Mouse (Mus musculus) erythroblast, adult 5-6 weeks (primary cell): Measurements from ENCODE around the gene Arid2. TPM values are rescaled to one million over a fixed set of nuclear protein-coding genes. Genes with fewer than 3 reads are reported as not detected.
"Not testable (repeated sequence)": the region's sequence is repeated elsewhere in the genome, so short reads cannot be mapped to it uniquely, and the experiment has no call there.

Experiments used
- ATAC-seq: replicated peaks from 2 replicates; pipeline ENCODE4 v1.8.0; 2016; ENCODE audit warnings: moderate number of reproducible peaks, mild to moderate bottlenecking, moderate TSS enrichment, inconsistent platforms; ENCODE audit not compliant: poor library complexity, low FRiP score, severe bottlenecking
- total RNA-seq, 2 experiments: library from RNA; stranded (forward) in 1 of 2; stranded (reverse) in 1 of 2; fragments of 150-400 nt in 1 of 2; fragments of 200-764, 138-1000 nt in 1 of 2; gene quantifications; 2 replicates each; pipeline versions ENCODE4 v1.2.3 to v1.2.4; 2015 to 2017; ENCODE audit warnings: low replicate concordance in 2 of 2

The Arid2 gene
- total RNA-seq (2015; ENCODE audit: low replicate concordance) (35.9 and 39.0 TPM in 2 replicates), total RNA-seq (2017; ENCODE audit: low replicate concordance) (32.6 and 35.7 TPM in 2 replicates)

- no peak for ATAC-seq
Observed at GRCm38 (mm10) chr15:96287369-96287975, at the start of gene Arid2. Gene Arid2 (plus strand): TSS chr15:96287518.

- ATAC-seq: no peak
Observed at GRCm38 (mm10) chr15:96238071-96238470, 49.2 kb upstream of the Arid2 start.

- no peak for ATAC-seq
Observed at GRCm38 (mm10) chr15:96244171-96244570, 43.1 kb upstream of the Arid2 start.

- not testable (repeated sequence) for ATAC-seq
Observed at GRCm38 (mm10) chr15:96244715-96245114, 42.6 kb upstream of the Arid2 start.

GRCm38 (mm10) chr15:96253827-96254226, 33.5 kb upstream of the Arid2 start:
- no peak for ATAC-seq

GRCm38 (mm10) chr15:96254356-96254755, 33.0 kb upstream of the Arid2 start:
- ATAC-seq: no peak

- ATAC-seq: no peak
Observed at GRCm38 (mm10) chr15:96257781-96258180, 29.5 kb upstream of the Arid2 start.

- no peak for ATAC-seq
Observed at GRCm38 (mm10) chr15:96264614-96265013, 22.7 kb upstream of the Arid2 start.

GRCm38 (mm10) chr15:96267933-96268332, 19.4 kb upstream of the Arid2 start:
- ATAC-seq: no peak

- ATAC-seq: no peak
Observed at GRCm38 (mm10) chr15:96268610-96269009, 18.7 kb upstream of the Arid2 start.

GRCm38 (mm10) chr15:96269402-96269801, 17.9 kb upstream of the Arid2 start:
- ATAC-seq: no peak

GRCm38 (mm10) chr15:96270272-96270880, 16.9 kb upstream of the Arid2 start:
- ATAC-seq: no peak

- no peak for ATAC-seq
Observed at GRCm38 (mm10) chr15:96272356-96272755, 15.0 kb upstream of the Arid2 start.

GRCm38 (mm10) chr15:96274341-96274740, 13.0 kb upstream of the Arid2 start:
- ATAC-seq: 0 out of 2 replicates have a peak, but pooled peaks have one; percentile 19

- ATAC-seq: no peak
Observed at GRCm38 (mm10) chr15:96275198-96275597, 12.1 kb upstream of the Arid2 start.

GRCm38 (mm10) chr15:96275810-96276493, 11.4 kb upstream of the Arid2 start:
- peak; percentile 73 for ATAC-seq

GRCm38 (mm10) chr15:96277061-96277460, 10.3 kb upstream of the Arid2 start:
- ATAC-seq: no peak

- no peak for ATAC-seq
Observed at GRCm38 (mm10) chr15:96281236-96281635, 6.1 kb upstream of the Arid2 start.

GRCm38 (mm10) chr15:96283141-96283540, 4.2 kb upstream of the Arid2 start:
- ATAC-seq: no peak

GRCm38 (mm10) chr15:96283920-96284431, 3.3 kb upstream of the Arid2 start:
- peak; percentile 19; the same call in 1 of the 2 replicates for ATAC-seq
